Mouse (Mus musculus) hindbrain, embryonic 12.5 days (tissue): ENCODE results near the gene Rad18. TPM values are rescaled to one million over a fixed set of nuclear protein-coding genes. Genes with fewer than 3 reads are reported as not detected.

Experiments used
- ATAC-seq: fragments of 200-750 bp; cut with Nextera tagmentation; 2 replicates; pipeline ENCODE4 v1.8.0; 2017; ENCODE audit warnings: moderate TSS enrichment; ENCODE audit not compliant: low FRiP score
- H3K27ac ChIP-seq: fragments of 300-500 bp; sonication (generic); 2 replicates; pipeline ENCODE4 v1.5.1; 2016; ENCODE audit warnings: mild to moderate bottlenecking
- H3K27me3 ChIP-seq: fragments of 300-500 bp; sonication (generic); 2 replicates; pipeline ENCODE4 v1.6.1; 2016; ENCODE audit warnings: mild to moderate bottlenecking
- H3K36me3 ChIP-seq: fragments of 300-500 bp; sonication (generic); 2 replicates; pipeline ENCODE4 v1.6.1; 2016; ENCODE audit warnings: mild to moderate bottlenecking
- H3K4me1 ChIP-seq: fragments of 300-500 bp; sonication (generic); 2 replicates; pipeline ENCODE4 v1.6.1; 2016
- H3K4me2 ChIP-seq: fragments of 300-500 bp; sonication (generic); replicated peaks from 2 replicates; pipeline ENCODE4 v1.6.1; 2016; ENCODE audit warnings: mild to moderate bottlenecking
- H3K4me3 ChIP-seq: fragments of 300-500 bp; sonication (generic); 2 replicates; pipeline ENCODE4 v1.5.1; 2016; ENCODE audit warnings: mild to moderate bottlenecking
- H3K9ac ChIP-seq: fragments of 300-500 bp; sonication (generic); 2 replicates; pipeline ENCODE4 v1.6.1; 2016; ENCODE audit warnings: mild to moderate bottlenecking, moderate library complexity
- H3K9me3 ChIP-seq: fragments of 300-500 bp; sonication (generic); replicated peaks from 2 replicates; pipeline ENCODE4 v1.6.1; 2016; ENCODE audit warnings: mild to moderate bottlenecking
- WGBS: fragments of 180-500 bp; shearing (Covaris S2); methylation state at CpG from one replicate; pipeline ENCODE4 v1.1.7; 2016; 5-methylcytosine and 5-hydroxymethylcytosine counted together
- polyA plus RNA-seq: library from polyadenylated mRNA; unstranded; fragments of >200 nt; fragmentation: Nextera tagmentation; extraction: Ambion mirVana; gene quantifications from 2 replicates; pipeline ENCODE4 v1.2.1, GENCODE M21; 2016

The Rad18 gene
- polyA plus RNA-seq, 1 experiment from 2014 or later: 28.0 TPM

GRCm38 (mm10) chr6:112630291-112630690 is 66.2 kb downstream of the Rad18 start:
- no peaks in the 10 kb centered on the region for H3K36me3 ChIP-seq
- no peaks in the 10 kb centered on the region for H3K9me3 ChIP-seq
- 95% methylated on average over 4 of the region's 4 CpGs for WGBS
- H3K27me3 ChIP-seq: no peaks in the 10 kb centered on the region
- H3K4me2 ChIP-seq: no peak overlapping the region
- no peak overlapping the region for H3K9ac ChIP-seq
- H3K27ac ChIP-seq: no peak overlapping the region
- no peaks in the 10 kb centered on the region for H3K4me1 ChIP-seq
- no peak for ATAC-seq
- H3K4me3 ChIP-seq: no peak overlapping the region

GRCm38 (mm10) chr6:112628301-112628700 is 68.2 kb downstream of the Rad18 start:
- H3K9ac ChIP-seq: no peak overlapping the region
- no peaks in the 10 kb centered on the region for H3K9me3 ChIP-seq
- H3K36me3 ChIP-seq: no peaks in the 10 kb centered on the region
- no peaks in the 10 kb centered on the region for H3K4me1 ChIP-seq
- no peaks in the 10 kb centered on the region for H3K27me3 ChIP-seq
- H3K27ac ChIP-seq: no peak overlapping the region
- 89% methylated on average over 8 of the region's 8 CpGs for WGBS
- no peak overlapping the region for H3K4me2 ChIP-seq
- ATAC-seq: no peak
- no peak overlapping the region for H3K4me3 ChIP-seq

DNA sequence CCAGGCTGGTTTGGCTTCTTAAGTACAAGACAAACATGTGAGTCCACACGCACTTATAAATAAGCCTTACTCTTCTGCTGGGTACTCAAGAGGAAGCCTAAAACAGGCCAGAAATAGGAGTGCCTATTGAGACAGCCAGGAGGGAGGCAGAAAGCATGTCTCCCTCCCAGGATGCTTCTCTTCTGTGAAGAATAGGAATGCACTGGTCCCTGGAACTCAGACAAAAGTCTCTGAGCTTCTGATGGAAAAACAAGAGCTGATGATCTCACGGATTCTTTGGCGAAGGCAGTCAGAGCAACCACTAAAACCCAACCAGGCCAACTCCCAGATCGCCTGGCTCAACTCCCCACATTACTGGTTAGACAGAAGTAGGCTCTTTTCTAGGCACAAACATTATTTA is 74.2 kb downstream of the Rad18 start:
- no peak overlapping the region for H3K4me2 ChIP-seq
- H3K9ac ChIP-seq: no peak overlapping the region
- WGBS: 92% methylated on average over 4 of the region's 4 CpGs
- no peaks in the 10 kb centered on the region for H3K4me1 ChIP-seq
- ATAC-seq: no peak
- no peaks in the 10 kb centered on the region for H3K27me3 ChIP-seq
- H3K27ac ChIP-seq: no peak overlapping the region
- no peaks in the 10 kb centered on the region for H3K9me3 ChIP-seq
- no peak overlapping the region for H3K4me3 ChIP-seq
- H3K36me3 ChIP-seq: no peaks in the 10 kb centered on the region

DNA sequence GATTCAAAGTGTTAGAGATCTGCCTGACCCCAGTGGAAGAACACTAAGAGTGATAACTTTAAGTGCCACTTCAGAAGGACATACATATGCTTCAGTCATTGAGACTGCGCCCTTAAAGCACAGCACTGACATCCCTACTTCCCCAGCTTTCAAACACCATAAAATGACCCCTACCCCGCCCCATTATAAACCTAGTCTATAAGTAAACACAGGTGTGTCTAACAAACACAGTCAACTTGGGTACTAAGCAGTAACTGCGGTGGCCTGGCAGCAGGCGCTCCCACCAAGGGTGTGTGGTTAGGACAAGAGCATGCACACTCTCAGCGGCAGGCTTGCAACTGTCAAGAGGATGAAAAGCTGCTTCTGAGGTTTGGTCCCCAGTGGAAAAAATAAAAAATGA is 76.5 kb downstream of the Rad18 start:
- Histone ChIP-seq H3K4me3 (no peak overlapping the region), H3K4me1 (no peaks in the 10 kb centered on the region), H3K27me3 (no peaks in the 10 kb centered on the region), H3K4me2 (no peak overlapping the region), H3K9me3 (no peaks in the 10 kb centered on the region), H3K27ac (no peak overlapping the region), H3K36me3 (no peaks in the 10 kb centered on the region), H3K9ac (no peak overlapping the region)
- 95% methylated on average over 5 of the region's 5 CpGs for WGBS
- no peak for ATAC-seq

DNA sequence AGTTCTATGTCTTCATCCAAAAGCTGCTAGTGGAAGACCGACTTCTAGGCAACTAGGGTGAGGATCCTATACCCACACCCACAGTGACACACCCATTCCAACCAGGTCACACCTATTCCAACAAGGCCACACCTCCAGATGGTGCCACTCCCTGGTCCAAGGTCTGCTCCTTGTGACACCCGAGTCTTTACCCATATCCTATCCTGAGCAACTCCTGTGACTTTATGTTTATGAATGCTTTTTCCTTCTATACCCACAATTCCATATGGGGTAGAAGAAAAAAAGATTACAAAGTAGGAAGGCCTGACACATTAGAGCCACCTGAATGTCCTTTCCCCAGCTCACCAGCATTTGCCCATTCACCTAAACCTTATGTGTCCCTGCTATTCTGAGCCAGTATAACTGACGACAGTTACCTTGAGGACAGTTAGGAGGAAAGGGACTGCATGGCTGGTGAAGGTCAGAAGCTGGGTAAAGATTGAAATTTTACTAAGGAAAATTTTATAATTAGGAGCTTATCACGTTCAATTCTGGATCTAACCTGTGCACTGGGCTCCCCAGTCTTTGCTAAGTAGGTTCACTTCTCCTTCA is 78.7 kb downstream of the Rad18 start:
- 94% methylated on average over 4 of the region's 4 CpGs for WGBS
- Histone ChIP-seq H3K9ac (no peak overlapping the region), H3K4me2 (no peak overlapping the region), H3K36me3 (no peaks in the 10 kb centered on the region), H3K27ac (no peak overlapping the region), H3K4me1 (no peaks in the 10 kb centered on the region), H3K27me3 (no peaks in the 10 kb centered on the region), H3K9me3 (no peaks in the 10 kb centered on the region), H3K4me3 (no peak overlapping the region)
- ATAC-seq: no peak

DNA sequence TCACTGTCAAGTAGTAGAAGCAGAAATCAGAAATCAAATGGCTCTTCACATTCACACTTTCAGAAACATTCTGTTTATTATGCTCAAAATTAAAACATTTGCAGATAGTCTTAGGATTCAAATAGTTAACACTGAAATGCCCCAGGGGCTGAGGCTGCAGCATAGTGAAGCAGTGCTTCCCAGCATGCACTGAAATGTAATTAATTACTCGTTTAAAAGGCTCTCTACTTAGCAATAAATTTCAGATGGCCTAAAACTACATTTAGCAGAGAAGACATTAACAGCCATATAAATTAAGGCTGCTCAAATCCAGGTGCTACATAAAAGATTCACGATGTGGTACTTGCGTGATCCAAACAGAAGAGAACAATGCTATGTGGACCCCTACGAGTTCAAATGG is 87.5 kb downstream of the Rad18 start:
- H3K27me3 ChIP-seq: no peaks in the 10 kb centered on the region
- H3K4me1 ChIP-seq: no peaks in the 10 kb centered on the region
- H3K27ac ChIP-seq: no peak overlapping the region
- no peak overlapping the region for H3K4me3 ChIP-seq
- no peaks in the 10 kb centered on the region for H3K36me3 ChIP-seq
- 84% methylated on average over 4 of the region's 4 CpGs for WGBS
- H3K9me3 ChIP-seq: no peaks in the 10 kb centered on the region
- no peak overlapping the region for H3K9ac ChIP-seq
- H3K4me2 ChIP-seq: no peak overlapping the region
- ATAC-seq: no peak

GRCm38 (mm10) chr6:112603866-112604265 is 92.6 kb downstream of the Rad18 start:
- Histone ChIP-seq H3K4me1 (no peaks in the 10 kb centered on the region), H3K9me3 (no peaks in the 10 kb centered on the region), H3K4me2 (no peak overlapping the region), H3K36me3 (no peaks in the 10 kb centered on the region), H3K27ac (no peak overlapping the region), H3K27me3 (no peaks in the 10 kb centered on the region), H3K9ac (no peak overlapping the region), H3K4me3 (no peak overlapping the region)
- ATAC-seq: no peak

GRCm38 (mm10) chr6:112594971-112595370 is 101.5 kb downstream of the Rad18 start:
- no peak overlapping the region for H3K9ac ChIP-seq
- 94% methylated on average over 7 of the region's 7 CpGs for WGBS

GRCm38 (mm10) chr6:112587912-112588311 is 108.6 kb downstream of the Rad18 start:
- H3K4me1 ChIP-seq: no peaks in the 10 kb centered on the region
- ATAC-seq: no peak
- H3K9ac ChIP-seq: no peak overlapping the region
- H3K9me3 ChIP-seq: no peaks in the 10 kb centered on the region
- no peak overlapping the region for H3K27ac ChIP-seq
- H3K4me3 ChIP-seq: no peak overlapping the region
- no peaks in the 10 kb centered on the region for H3K36me3 ChIP-seq
- no peak overlapping the region for H3K4me2 ChIP-seq
- no peaks in the 10 kb centered on the region for H3K27me3 ChIP-seq
- 79% methylated on average over 1 of the region's 1 CpGs for WGBS

More at GRCm38 (mm10) chr6:112594971-112595370, 101.5 kb downstream of the Rad18 start:
- no peak for ATAC-seq
- H3K36me3 ChIP-seq: no peaks in the 10 kb centered on the region
- H3K27me3 ChIP-seq: no peaks in the 10 kb centered on the region
- H3K27ac ChIP-seq: no peak overlapping the region
- no peaks in the 10 kb centered on the region for H3K4me1 ChIP-seq
- no peak overlapping the region for H3K4me3 ChIP-seq
- no peaks in the 10 kb centered on the region for H3K9me3 ChIP-seq
- no peak overlapping the region for H3K4me2 ChIP-seq

DNA sequence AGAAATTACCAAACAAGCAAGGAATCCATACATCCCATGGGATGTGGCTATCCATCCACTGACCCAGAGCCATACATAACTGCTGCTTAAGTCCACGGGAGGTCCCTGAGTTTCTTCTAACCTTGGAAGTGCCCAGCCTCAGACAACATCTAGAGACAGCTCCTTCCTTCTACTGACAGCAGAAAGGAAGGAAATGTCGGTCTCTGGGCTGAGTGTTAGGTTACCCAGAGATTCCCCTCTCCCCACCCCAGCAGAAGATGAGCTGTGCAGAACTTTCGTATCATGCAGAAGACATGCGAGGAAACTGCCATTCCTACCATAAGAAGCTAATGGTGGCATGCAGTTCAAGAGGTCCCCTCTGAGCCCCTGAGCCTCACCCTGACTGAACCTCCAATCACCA is 109.5 kb downstream of the Rad18 start:
- H3K27ac ChIP-seq: no peak overlapping the region
- 88% methylated on average over 4 of the region's 4 CpGs for WGBS
- no peaks in the 10 kb centered on the region for H3K36me3 ChIP-seq
- H3K4me2 ChIP-seq: no peak overlapping the region
- H3K4me1 ChIP-seq: no peaks in the 10 kb centered on the region
- no peak overlapping the region for H3K9ac ChIP-seq
- H3K4me3 ChIP-seq: no peak overlapping the region
- H3K9me3 ChIP-seq: no peaks in the 10 kb centered on the region
- no peak for ATAC-seq
- no peaks in the 10 kb centered on the region for H3K27me3 ChIP-seq

DNA sequence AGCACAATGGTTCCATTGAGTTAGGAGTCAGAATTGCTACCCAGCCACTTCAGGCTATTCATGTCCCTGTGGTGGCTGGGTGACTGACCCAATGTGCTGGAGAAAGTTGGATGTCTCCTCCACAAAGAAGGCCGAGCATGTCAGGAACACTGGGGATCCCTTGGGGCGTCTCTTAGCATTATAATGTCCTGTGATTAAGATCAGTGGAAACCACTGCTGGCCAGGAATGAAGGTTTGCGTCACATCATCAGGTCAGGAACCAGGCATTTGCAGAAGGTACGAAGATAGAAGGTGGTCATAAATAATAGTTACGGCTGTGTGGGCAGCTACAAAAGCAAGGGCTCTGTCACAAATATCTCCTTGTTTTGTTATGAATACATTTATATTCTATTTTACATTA is 111.5 kb downstream of the Rad18 start:
- ATAC-seq: no peak
- H3K4me1 ChIP-seq: no peaks in the 10 kb centered on the region

DNA sequence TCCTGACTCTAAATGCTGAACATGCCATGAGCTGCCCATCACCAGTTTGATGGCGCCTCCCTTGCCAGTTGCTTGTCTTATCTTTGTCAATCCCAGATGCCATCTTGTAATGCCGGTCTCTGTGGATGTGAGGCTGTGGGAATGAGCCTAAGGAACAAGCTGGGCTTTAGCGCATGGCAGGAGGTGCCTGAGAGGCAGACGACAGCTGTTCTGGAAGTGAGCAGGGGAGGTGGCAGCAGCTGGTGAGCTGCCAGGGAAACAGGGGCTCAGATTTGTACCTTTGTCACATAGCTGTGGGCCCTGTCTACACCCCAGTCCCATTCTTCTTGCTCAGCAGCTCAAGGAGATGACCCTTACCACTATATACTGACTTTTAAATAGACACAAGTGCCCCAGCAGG is 114.5 kb downstream of the Rad18 start:
- no peak for ATAC-seq

More for the DNA sequence above, 111.5 kb downstream of the Rad18 start:
- whole genome bisulfite sequencing: 90% methylated on average over 5 of the region's 5 CpGs
- Histone ChIP-seq H3K27ac (no peak overlapping the region), H3K36me3 (no peaks in the 10 kb centered on the region), H3K9ac (no peak overlapping the region), H3K9me3 (no peaks in the 10 kb centered on the region), H3K27me3 (no peaks in the 10 kb centered on the region), H3K4me3 (no peak overlapping the region), H3K4me2 (no peak overlapping the region)

GRCm38 (mm10) chr6:112577198-112577597 is 119.3 kb downstream of the Rad18 start:
- WGBS: 81% methylated on average over 5 of the region's 5 CpGs
- Histone ChIP-seq H3K4me1 (no peaks in the 10 kb centered on the region), H3K9me3 (no peaks in the 10 kb centered on the region), H3K36me3 (no peaks in the 10 kb centered on the region), H3K9ac (no peak overlapping the region), H3K27ac (no peak overlapping the region), H3K27me3 (no peaks in the 10 kb centered on the region), H3K4me2 (no peak overlapping the region), H3K4me3 (no peak overlapping the region)
- ATAC-seq: no peak

More for the DNA sequence above, 114.5 kb downstream of the Rad18 start:
- Histone ChIP-seq H3K27me3 (no peaks in the 10 kb centered on the region), H3K4me2 (no peak overlapping the region), H3K4me1 (no peaks in the 10 kb centered on the region), H3K4me3 (no peak overlapping the region), H3K27ac (no peak overlapping the region), H3K36me3 (no peaks in the 10 kb centered on the region), H3K9ac (no peak overlapping the region), H3K9me3 (no peaks in the 10 kb centered on the region)
- 67% methylated on average over 4 of the region's 4 CpGs for WGBS
